Mouse (Mus musculus): ENCODE measurements at regions not wholly inside any gene's neighbourhood (a gene's known extent, or its start where the extent isn't known, plus 50 kb on each side); places are given as distances from the start of the nearest gene placed in this dataset.
A peak's percentile ranks its signal among the peaks of the same experiment; 100 is the strongest.

- no peaks in the 10 kb centered on the region for H3K27me3 ChIP-seq (ENCODE audit: control insufficient read depth, insufficient read depth, insufficient read length)
- H3K4me2 ChIP-seq (ENCODE audit: low read depth), result no peak overlapping the region
- no peak overlapping the region for H3ac ChIP-seq (ENCODE audit: control insufficient read depth, insufficient read length)
- peak in 2 of 3 experiments; percentile 66 to 67 for TF ChIP-seq MYOD1 (IDR thresholded peaks at IDR 0.05; ENCODE audit: control insufficient read depth in 1 of 3, insufficient read length in 2 of 3, low read depth in 2 of 3)
- TF ChIP-seq USF1 (IDR thresholded peaks at IDR 0.05; ENCODE audit: low read depth), result no peak
- no peak overlapping the region for H3K4me3 ChIP-seq
- H3K79me2 ChIP-seq (ENCODE audit: control insufficient read depth, insufficient read depth), result no peaks in the 10 kb centered on the region
- no peaks in the 10 kb centered on the region for H3K36me3 ChIP-seq (ENCODE audit: control insufficient read depth, insufficient read depth)
These were observed 209.5 kb upstream of the Eya4 start for GRCm38 (mm10) chr10:23559980-23560658.

GRCm38 (mm10) chr10:23557828-23558227 is 207.2 kb upstream of the Eya4 start:
- TF ChIP-seq MYOG (IDR thresholded peaks at IDR 0.05; ENCODE audit: control insufficient read depth in 1 of 3, insufficient read depth in 1 of 3, insufficient read length in 2 of 3, low read depth in 2 of 3) (no peak), TCF12 (IDR thresholded peaks at IDR 0.05; ENCODE audit: insufficient read depth, poor library complexity, severe bottlenecking) (peak; percentile 72), CEBPB (IDR thresholded peaks at IDR 0.05; ENCODE audit: insufficient read depth, poor library complexity, severe bottlenecking) (peak; percentile 73), REST (IDR thresholded peaks at IDR 0.05; ENCODE audit: insufficient read depth, insufficient read length) (no peak), MAX (IDR thresholded peaks at IDR 0.05; ENCODE audit: low read depth) (no peak), POLR2AphosphoS2 (IDR thresholded peaks at IDR 0.05; ENCODE audit: insufficient read length, low read depth) (no peak), TCF3 (IDR thresholded peaks at IDR 0.05; ENCODE audit: insufficient read length, low read depth) (peak; percentile 24), MYOD1 (IDR thresholded peaks at IDR 0.05; ENCODE audit: control insufficient read depth in 1 of 3, insufficient read length in 2 of 3, low read depth in 2 of 3) (peak in 2 of 3 experiments; percentile 88 to 89), POLR2A (IDR thresholded peaks at IDR 0.05; ENCODE audit: insufficient read length, low read depth) (no peak)

GRCm38 (mm10) chr10:23549207-23549606 is 198.6 kb upstream of the Eya4 start:
- TF ChIP-seq MYOD1 (IDR thresholded peaks at IDR 0.05; ENCODE audit: control insufficient read depth in 1 of 3, insufficient read length in 2 of 3, low read depth in 2 of 3) (peak in 1 of 3 experiments; percentile 32), USF1 (IDR thresholded peaks at IDR 0.05; ENCODE audit: low read depth) (no peak)
- H3K79me2 ChIP-seq (ENCODE audit: control insufficient read depth, insufficient read depth), result no peaks in the 10 kb centered on the region
- no peak overlapping the region for H3K4me3 ChIP-seq
- no peaks in the 10 kb centered on the region for H3K27me3 ChIP-seq (ENCODE audit: control insufficient read depth, insufficient read depth, insufficient read length)
- H3K36me3 ChIP-seq (ENCODE audit: control insufficient read depth, insufficient read depth), result no peaks in the 10 kb centered on the region
- peak overlapping the region; percentile 46 for H3K4me2 ChIP-seq (ENCODE audit: low read depth)
- no peak overlapping the region for H3ac ChIP-seq (ENCODE audit: control insufficient read depth, insufficient read length)

More at GRCm38 (mm10) chr10:23557828-23558227, 207.2 kb upstream of the Eya4 start:
- no peak overlapping the region for H3K4me3 ChIP-seq
- no peak overlapping the region for H3ac ChIP-seq (ENCODE audit: control insufficient read depth, insufficient read length)
- H3K27me3 ChIP-seq (ENCODE audit: control insufficient read depth, insufficient read depth, insufficient read length), result no peaks in the 10 kb centered on the region
- no peaks in the 10 kb centered on the region for H3K36me3 ChIP-seq (ENCODE audit: control insufficient read depth, insufficient read depth)
- no peaks in the 10 kb centered on the region for H3K79me2 ChIP-seq (ENCODE audit: control insufficient read depth, insufficient read depth)
- H3K4me2 ChIP-seq (ENCODE audit: low read depth), result peak overlapping the region; percentile 72

GRCm38 (mm10) chr10:23548322-23548721 is 197.7 kb upstream of the Eya4 start:
- no peaks in the 10 kb centered on the region for H3K79me2 ChIP-seq (ENCODE audit: control insufficient read depth, insufficient read depth)
- H3ac ChIP-seq (ENCODE audit: control insufficient read depth, insufficient read length), result no peak overlapping the region
- H3K4me2 ChIP-seq (ENCODE audit: low read depth), result no peak overlapping the region
- no peaks in the 10 kb centered on the region for H3K36me3 ChIP-seq (ENCODE audit: control insufficient read depth, insufficient read depth)
- TF ChIP-seq POLR2AphosphoS2 (IDR thresholded peaks at IDR 0.05; ENCODE audit: insufficient read length, low read depth) (no peak), TCF3 (IDR thresholded peaks at IDR 0.05; ENCODE audit: insufficient read length, low read depth) (no peak), USF1 (IDR thresholded peaks at IDR 0.05; ENCODE audit: low read depth) (no peak), TCF12 (IDR thresholded peaks at IDR 0.05; ENCODE audit: insufficient read depth, poor library complexity, severe bottlenecking) (no peak), E2F4 (IDR thresholded peaks at IDR 0.05; ENCODE audit: insufficient read depth) (no peak), MYOD1 (IDR thresholded peaks at IDR 0.05; ENCODE audit: control insufficient read depth in 1 of 3, insufficient read length in 2 of 3, low read depth in 2 of 3) (no peak), CEBPB (IDR thresholded peaks at IDR 0.05; ENCODE audit: insufficient read depth, poor library complexity, severe bottlenecking) (no peak), MYOG (IDR thresholded peaks at IDR 0.05; ENCODE audit: control insufficient read depth in 1 of 3, insufficient read depth in 1 of 3, insufficient read length in 2 of 3, low read depth in 2 of 3) (no peak), SRF (IDR thresholded peaks at IDR 0.05; ENCODE audit: control insufficient read depth, insufficient read length, low read depth) (no peak), REST (IDR thresholded peaks at IDR 0.05; ENCODE audit: insufficient read depth, insufficient read length) (no peak), MAX (IDR thresholded peaks at IDR 0.05; ENCODE audit: low read depth) (no peak), POLR2A (IDR thresholded peaks at IDR 0.05; ENCODE audit: insufficient read length, low read depth) (no peak)
- H3K27me3 ChIP-seq (ENCODE audit: control insufficient read depth, insufficient read depth, insufficient read length), result no peaks in the 10 kb centered on the region
- no peak overlapping the region for H3K4me3 ChIP-seq

GRCm38 (mm10) chr10:23542712-23543111 is 192.1 kb upstream of the Eya4 start:
- Histone ChIP-seq H3K36me3 (ENCODE audit: control insufficient read depth, insufficient read depth) (no peaks in the 10 kb centered on the region), H3ac (ENCODE audit: control insufficient read depth, insufficient read length) (no peak overlapping the region), H3K27me3 (ENCODE audit: control insufficient read depth, insufficient read depth, insufficient read length) (no peaks in the 10 kb centered on the region), H3K4me3 (no peak overlapping the region), H3K4me2 (ENCODE audit: low read depth) (no peak overlapping the region), H3K79me2 (ENCODE audit: control insufficient read depth, insufficient read depth) (no peaks in the 10 kb centered on the region)
- TF ChIP-seq MYOG (IDR thresholded peaks at IDR 0.05; ENCODE audit: control insufficient read depth in 1 of 3, insufficient read depth in 1 of 3, insufficient read length in 2 of 3, low read depth in 2 of 3) (no peak), TCF12 (IDR thresholded peaks at IDR 0.05; ENCODE audit: insufficient read depth, poor library complexity, severe bottlenecking) (no peak), REST (IDR thresholded peaks at IDR 0.05; ENCODE audit: insufficient read depth, insufficient read length) (no peak), POLR2A (IDR thresholded peaks at IDR 0.05; ENCODE audit: insufficient read length, low read depth) (no peak), USF1 (IDR thresholded peaks at IDR 0.05; ENCODE audit: low read depth) (no peak), MYOD1 (IDR thresholded peaks at IDR 0.05; ENCODE audit: control insufficient read depth in 1 of 3, insufficient read length in 2 of 3, low read depth in 2 of 3) (no peak), SRF (IDR thresholded peaks at IDR 0.05; ENCODE audit: control insufficient read depth, insufficient read length, low read depth) (no peak), MAX (IDR thresholded peaks at IDR 0.05; ENCODE audit: low read depth) (no peak), TCF3 (IDR thresholded peaks at IDR 0.05; ENCODE audit: insufficient read length, low read depth) (no peak), POLR2AphosphoS2 (IDR thresholded peaks at IDR 0.05; ENCODE audit: insufficient read length, low read depth) (no peak), E2F4 (IDR thresholded peaks at IDR 0.05; ENCODE audit: insufficient read depth) (no peak), CEBPB (IDR thresholded peaks at IDR 0.05; ENCODE audit: insufficient read depth, poor library complexity, severe bottlenecking) (no peak)

Measured in myocyte (in vitro differentiated cells).